Mouse (Mus musculus) CH12.LX (cell line): ENCODE measurements at regions not wholly inside any gene's neighbourhood (a gene's known extent, or its start where the extent isn't known, plus 50 kb on each side); places are given as distances from the start of the nearest gene placed in this dataset.

ENCODE experiments used
- DNase-seq: peaks from one replicate; pipeline ENCODE4 v3.0.0-alpha.2; 2013; ENCODE audit errors: extremely low read depth
- H3K27ac ChIP-seq: 2 replicates; pipeline ENCODE4 v1.5.1; 2012; ENCODE audit warnings: low read depth, mild to moderate bottlenecking, control low read depth, moderate library complexity; ENCODE audit not compliant: insufficient read depth
- H3K27me3 ChIP-seq: replicated peaks from 2 replicates; pipeline ENCODE3; 2012; ENCODE audit warnings: inconsistent platforms
- H3K36me3 ChIP-seq, 2 experiments: replicated peaks in 1 of 2; 2 replicates each; pipeline versions ENCODE3 to v1.6.1; 2012; ENCODE audit warnings: inconsistent platforms in 1 of 2, low read length in 1 of 2, mild to moderate bottlenecking in 1 of 2, mixed read lengths in 1 of 2, moderate library complexity in 1 of 2; ENCODE audit not compliant: control insufficient read depth in 1 of 2, insufficient read depth in 1 of 2
- H3K4me1 ChIP-seq, 2 experiments: 2 replicates each; pipeline ENCODE4 v1.6.1; 2012; ENCODE audit warnings: inconsistent platforms in 1 of 2, moderate library complexity in 1 of 2; ENCODE audit not compliant: insufficient read depth in 2 of 2, control insufficient read depth in 1 of 2
- H3K4me2 ChIP-seq: 2 replicates; pipeline ENCODE4 v1.6.1; 2012; ENCODE audit warnings: low read depth, mild to moderate bottlenecking, control low read depth; ENCODE audit not compliant: poor library complexity, insufficient read depth, severe bottlenecking
- H3K4me3 ChIP-seq, 3 experiments: fragments of 150-350 bp in 1 of 3; sonication (generic) in 1 of 3; replicated peaks in 1 of 3; 2 replicates each; pipeline versions ENCODE3 to v1.5.1; 2011 to 2012; ENCODE audit warnings: low read depth in 2 of 3, low read length in 2 of 3, mild to moderate bottlenecking in 2 of 3, moderate library complexity in 2 of 3, control low read depth in 1 of 3, improper control_type of control experiment in 1 of 3, inconsistent platforms in 1 of 3, mixed read lengths in 1 of 3; ENCODE audit not compliant: poor library complexity in 1 of 3
- H3K79me2 ChIP-seq: replicated peaks from 2 replicates; pipeline ENCODE4 v1.6.1; 2012; ENCODE audit warnings: mild to moderate bottlenecking, moderate library complexity; ENCODE audit not compliant: control insufficient read depth, poor library complexity, insufficient read depth, severe bottlenecking; ENCODE audit errors: extremely low read depth
- H3K9ac ChIP-seq: 2 replicates; pipeline ENCODE4 v1.6.1; 2012; ENCODE audit warnings: low read depth, mild to moderate bottlenecking, control low read depth, moderate library complexity; ENCODE audit not compliant: insufficient read depth
- H3K9me3 ChIP-seq: replicated peaks from 2 replicates; pipeline ENCODE3; 2012; ENCODE audit warnings: low read length, inconsistent platforms, mixed read lengths
- BHLHE40 ChIP-seq: IDR thresholded peaks from 2 replicates; pipeline ENCODE4 v1.6.1; 2011; ENCODE audit warnings: mild to moderate bottlenecking, low read depth, low read length, improper control_type of control experiment
- CHD1 ChIP-seq: IDR thresholded peaks from 2 replicates; pipeline ENCODE4 v1.6.1; 2012; ENCODE audit warnings: low read depth, low read length, improper control_type of control experiment, inconsistent platforms
- CHD2 ChIP-seq: IDR thresholded peaks from 2 replicates; pipeline ENCODE4 v1.6.1; 2011; ENCODE audit warnings: low read length, improper control_type of control experiment
- CTCF ChIP-seq, 2 experiments: IDR thresholded peaks in 1 of 2; conservative IDR thresholded peaks in 1 of 2; 2 replicates each; pipeline ENCODE4 v1.5.1; 2011 to 2012; ENCODE audit warnings: low read depth in 2 of 2, low read length in 2 of 2, improper control_type of control experiment in 1 of 2, inconsistent platforms in 1 of 2, mild to moderate bottlenecking in 1 of 2, moderate library complexity in 1 of 2
- EP300 ChIP-seq: IDR thresholded peaks from 2 replicates; pipeline ENCODE4 v1.6.1; 2011; ENCODE audit warnings: low read length, improper control_type of control experiment
- ETS1 ChIP-seq: conservative IDR thresholded peaks from 2 replicates; pipeline ENCODE4 v1.6.1; 2012; ENCODE audit warnings: low read depth, mild to moderate bottlenecking, inconsistent platforms, low read length, improper control_type of control experiment, moderate library complexity
- HCFC1 ChIP-seq: IDR thresholded peaks from 2 replicates; pipeline ENCODE4 v1.6.1; 2012; ENCODE audit warnings: low read depth, mild to moderate bottlenecking, inconsistent platforms, low read length, improper control_type of control experiment
- KAT2A ChIP-seq: IDR thresholded peaks from 2 replicates; pipeline ENCODE4 v1.6.1; 2012; ENCODE audit warnings: low read length, improper control_type of control experiment, inconsistent platforms; ENCODE audit not compliant: insufficient replicate concordance
- MAX ChIP-seq: IDR thresholded peaks from 2 replicates; pipeline ENCODE4 v1.6.1; 2011; ENCODE audit warnings: low read length, improper control_type of control experiment
- MYC ChIP-seq: IDR thresholded peaks from 2 replicates; pipeline ENCODE4 v1.6.1; 2011; ENCODE audit warnings: low read depth, mild to moderate bottlenecking, improper control_type of control experiment, low read length
- NELFE ChIP-seq: IDR thresholded peaks from 2 replicates; pipeline ENCODE4 v1.6.1; 2011; ENCODE audit warnings: low read depth, low read length, improper control_type of control experiment
- NRF1 ChIP-seq: IDR thresholded peaks from 2 replicates; pipeline ENCODE4 v1.6.1; 2014; ENCODE audit warnings: low read depth, mild to moderate bottlenecking, inconsistent platforms, low read length, improper control_type of control experiment, moderate library complexity
- SMC3 ChIP-seq: IDR thresholded peaks from 2 replicates; pipeline ENCODE4 v1.6.1; 2011; ENCODE audit warnings: low read depth, low read length, improper control_type of control experiment
- TBP ChIP-seq: conservative IDR thresholded peaks from 2 replicates; pipeline ENCODE4 v1.6.1; 2011; ENCODE audit warnings: low read depth, low read length, improper control_type of control experiment
- USF1 ChIP-seq: IDR thresholded peaks from 2 replicates; pipeline ENCODE4 v1.6.1; 2014; ENCODE audit warnings: low read depth, mild to moderate bottlenecking, inconsistent platforms, low read length, improper control_type of control experiment
- ZC3H11A ChIP-seq: IDR thresholded peaks from 2 replicates; pipeline ENCODE4 v1.6.1; 2012; ENCODE audit warnings: low read depth, mild to moderate bottlenecking, inconsistent platforms, low read length, improper control_type of control experiment
- ZKSCAN1 ChIP-seq: IDR thresholded peaks from 2 replicates; pipeline ENCODE4 v1.6.1; 2012; ENCODE audit warnings: low read depth, inconsistent platforms, low read length, improper control_type of control experiment, borderline replicate concordance
- dilution Hi-C: fragments of 300-500 bp; cut with MboI; formaldehyde crosslinking; loops from 2 replicates; pipeline ENCODE4 v1.14.3; 2020; ENCODE audit warnings: low sequenced_read_pairs; ENCODE audit not compliant: extremely low pct_unique_long_range_greater_than_20kb, extremely low pct_ligation_motif_present
- in situ Hi-C: fragments of 300-500 bp; cut with MboI; formaldehyde crosslinking; loops from 3 replicates; pipeline ENCODE4 v1.14.3; 2019; ENCODE audit warnings: low sequenced_read_pairs, low pct_ligation_motif_present, low pct_unique_long_range_greater_than_20kb, mixed read lengths

GRCm38 (mm10) chr8:115786185-115786584 lies 78.6 kb upstream of the Maf start:
- no peak for TF ChIP-seq SMC3
- TF ChIP-seq CHD2: no peak
- no peak for TF ChIP-seq ZKSCAN1
- no peak for TF ChIP-seq ETS1
- TF ChIP-seq CTCF (conservative IDR thresholded peaks at IDR 0.05 in 1 of 2, IDR thresholded peaks at IDR 0.05 in 1 of 2; ENCODE audit: low read depth in 2 of 2, low read length in 2 of 2): no peak
- TF ChIP-seq KAT2A: no peak
- no peak for TF ChIP-seq TBP
- TF ChIP-seq EP300: no peak
- TF ChIP-seq ZC3H11A: no peak
- TF ChIP-seq, all 38 proteins: peak for 0
- Histone ChIP-seq H3K4me1 (no peaks in the 10 kb centered on the region), H3K4me3 (no peak overlapping the region), H3K9me3 (peaks cover 29% of the 10 kb centered on the region), H3K4me2 (no peak overlapping the region), H3K79me2 (no peaks in the 10 kb centered on the region), H3K27ac (no peak overlapping the region), H3K9ac (no peak overlapping the region), H3K27me3 (peaks cover 5% of the 10 kb centered on the region), H3K36me3 (no peaks in the 10 kb centered on the region)
- no peak for DNase-seq
- in situ Hi-C loops: no loop called here
- dilution Hi-C loops: no loop called here

- Histone ChIP-seq H3K9ac (no peak overlapping the region), H3K36me3 (no peaks in the 10 kb centered on the region), H3K27me3 (peaks cover 5% of the 10 kb centered on the region), H3K79me2 (no peaks in the 10 kb centered on the region), H3K27ac (no peak overlapping the region), H3K4me1 (no peaks in the 10 kb centered on the region)
- in situ Hi-C loops: no loop called here
- dilution Hi-C loops: no loop called here
- TF ChIP-seq MYC (no peak), ZKSCAN1 (no peak), CHD1 (no peak), BHLHE40 (no peak), USF1 (no peak), NRF1 (no peak), HCFC1 (no peak), TBP (no peak)
- TF ChIP-seq, all 38 proteins: peak for 0
- no peak overlapping the region for H3K4me2 ChIP-seq
- H3K9me3 ChIP-seq: peaks cover 29% of the 10 kb centered on the region
- H3K4me3 ChIP-seq: no peak overlapping the region
- DNase-seq: no peak
These were observed 78.2 kb upstream of the Maf start for GRCm38 (mm10) chr8:115785769-115786168.

GRCm38 (mm10) chr8:115783364-115783763 lies 75.8 kb upstream of the Maf start:
- no peak overlapping the region for H3K4me3 ChIP-seq
- in situ Hi-C loops (no loop called here), dilution Hi-C loops (no loop called here)
- no peak overlapping the region for H3K9ac ChIP-seq
- no peak for DNase-seq
- peaks cover 5% of the 10 kb centered on the region for H3K27me3 ChIP-seq
- H3K4me2 ChIP-seq: no peak overlapping the region
- no peak for TF ChIP-seq MAX
- TF ChIP-seq NELFE: no peak
- no peak for TF ChIP-seq TBP
- TF ChIP-seq BHLHE40: no peak
- no peak for TF ChIP-seq NRF1
- TF ChIP-seq ZKSCAN1: no peak
- TF ChIP-seq MYC: no peak
- H3K4me1 ChIP-seq: no peaks in the 10 kb centered on the region
- H3K9me3 ChIP-seq: peaks cover 31% of the 10 kb centered on the region
- H3K36me3 ChIP-seq: no peaks in the 10 kb centered on the region
- H3K27ac ChIP-seq: no peak overlapping the region
- H3K79me2 ChIP-seq: no peaks in the 10 kb centered on the region
